Mouse (Mus musculus) embryonic fibroblast, embryonic 13.5 days (primary cell): ENCODE data around the gene Adgre1.

ENCODE experiments used
- CTCF ChIP-seq: IDR thresholded peaks from 2 replicates; pipeline ENCODE4 v1.5.1; 2011; ENCODE audit warnings: mild to moderate bottlenecking, control low read depth, low read length, moderate library complexity, borderline replicate concordance; ENCODE audit not compliant: insufficient read depth
- POLR2A ChIP-seq: IDR thresholded peaks from 2 replicates; pipeline ENCODE4 v1.6.1; 2011; ENCODE audit warnings: low read depth, mild to moderate bottlenecking, control low read depth, low read length, moderate library complexity

- TF ChIP-seq POLR2A = no peak
- no peak for TF ChIP-seq CTCF
Observed at GRCm38 (mm10) chr17:57339298-57339697, 19.2 kb upstream of the Adgre1 start.
